Mouse (Mus musculus): ENCODE results near the gene Phactr2.

Phactr2 gene

GRCm38 (mm10) chr10:13168461-13168860, 305.8 kb downstream of the Phactr2 start:
- intact Hi-C loops (cut with DNase I), result no loop called here

- intact Hi-C loops (cut with DNase I), result no loop called here
Measured at GRCm38 (mm10) chr10:13162031-13162430, 312.2 kb downstream of the Phactr2 start.

- intact Hi-C loops (cut with DNase I), result no loop called here
Measured at GRCm38 (mm10) chr10:13160913-13161312, 313.3 kb downstream of the Phactr2 start.
